Mouse (Mus musculus): Measurements from ENCODE around the gene Kctd15. TPM values are rescaled to one million over a fixed set of nuclear protein-coding genes. Genes with fewer than 3 reads are reported as not detected.

The Kctd15 gene
- polyA plus RNA-seq, 1 experiment from 2014 or later, result 4.9 TPM

- peak; percentile 80 for DNase-seq (ENCODE audit: low spot score)
These were observed 1.3 kb downstream of the Kctd15 start for GRCm38 (mm10) chr7:34655086-34655839.

GRCm38 (mm10) chr7:34654441-34655085, 2.0 kb downstream of the Kctd15 start:
- Histone ChIP-seq H3K36me3 (ENCODE audit: control insufficient read depth, insufficient read depth, low read length) (peaks cover 5% of the 10 kb centered on the region; the same call in 1 of the 2 replicates), H3K4me1 (replicated peaks; ENCODE audit: control insufficient read depth, insufficient read depth, low read length) (no peaks in the 10 kb centered on the region; the same call in 1 of the 2 replicates), H3K27me3 (replicated peaks; ENCODE audit: control insufficient read depth, insufficient read depth, low read length) (peaks cover 51% of the 10 kb centered on the region), H3K27ac (ENCODE audit: low read depth, low read length) (peak overlapping the region; percentile 80), H3K4me2 (peak overlapping the region; percentile 75), H3K9me3 (ENCODE audit: control insufficient read depth, low read length) (no peaks in the 10 kb centered on the region), H3K4me3 (ENCODE audit: low read depth, low read length) (peak overlapping the region; percentile 60), H3K9ac (ENCODE audit: low read depth, low read length) (peak overlapping the region; percentile 60)
- DNase-seq (ENCODE audit: low spot score) (peak; percentile 66), ATAC-seq (replicated peaks; ENCODE audit: low FRiP score) (peak; percentile 23; the same call in 1 of the 2 replicates)
- WGBS, result under 1% methylated on average over 61 of the region's 81 CpGs

More at GRCm38 (mm10) chr7:34655086-34655839, 1.3 kb downstream of the Kctd15 start:
- no peaks in the 10 kb centered on the region for H3K9me3 ChIP-seq (ENCODE audit: control insufficient read depth, low read length)
- peak overlapping the region; percentile 75 for H3K4me2 ChIP-seq
- H3K4me3 ChIP-seq (ENCODE audit: low read depth, low read length), result peak overlapping the region; percentile 60
- H3K27ac ChIP-seq (ENCODE audit: low read depth, low read length), result peak overlapping the region; percentile 80
- H3K36me3 ChIP-seq (ENCODE audit: control insufficient read depth, insufficient read depth, low read length), result 0 out of 2 replicates have a peak, but pooled peaks cover 2% of the 10 kb centered on the region
- H3K9ac ChIP-seq (ENCODE audit: low read depth, low read length), result peak overlapping the region; percentile 60
- peaks cover 51% of the 10 kb centered on the region for H3K27me3 ChIP-seq (replicated peaks; ENCODE audit: control insufficient read depth, insufficient read depth, low read length)
- no peaks in the 10 kb centered on the region; the same call in 1 of the 2 replicates for H3K4me1 ChIP-seq (replicated peaks; ENCODE audit: control insufficient read depth, insufficient read depth, low read length)
- 2% methylated on average over 62 of the region's 74 CpGs for WGBS
- peak; percentile 57 for ATAC-seq (replicated peaks; ENCODE audit: low FRiP score)

- Histone ChIP-seq H3K27me3 (replicated peaks; ENCODE audit: control insufficient read depth, insufficient read depth, low read length) (peaks cover 51% of the 10 kb centered on the region), H3K4me1 (replicated peaks; ENCODE audit: control insufficient read depth, insufficient read depth, low read length) (no peaks in the 10 kb centered on the region; the same call in 1 of the 2 replicates), H3K27ac (ENCODE audit: low read depth, low read length) (peak overlapping the region; percentile 80), H3K9me3 (ENCODE audit: control insufficient read depth, low read length) (no peaks in the 10 kb centered on the region), H3K4me3 (ENCODE audit: low read depth, low read length) (peak overlapping the region; percentile 60), H3K36me3 (ENCODE audit: control insufficient read depth, insufficient read depth, low read length) (peaks cover 9% of the 10 kb centered on the region), H3K9ac (ENCODE audit: low read depth, low read length) (peak overlapping the region; percentile 60), H3K4me2 (peak overlapping the region; percentile 75)
- DNase-seq (ENCODE audit: low spot score) (peak; percentile 51), ATAC-seq (replicated peaks; ENCODE audit: low FRiP score) (peak; percentile 56)
- under 1% methylated on average over 54 of the region's 64 CpGs for WGBS
These were observed 2.6 kb downstream of the Kctd15 start for GRCm38 (mm10) chr7:34653731-34654440.

- Histone ChIP-seq H3K27ac (ENCODE audit: low read depth, low read length) (0 out of 2 replicates have a peak overlapping the region, but pooled peaks have one; percentile 13), H3K27me3 (replicated peaks; ENCODE audit: control insufficient read depth, insufficient read depth, low read length) (peaks cover 51% of the 10 kb centered on the region)
- DNase-seq (ENCODE audit: low spot score), result no peak
These were observed 3.6 kb downstream of the Kctd15 start for GRCm38 (mm10) chr7:34652751-34653502.

GRCm38 (mm10) chr7:34651381-34651780, 5.2 kb downstream of the Kctd15 start:
- peaks cover 50% of the 10 kb centered on the region for H3K27me3 ChIP-seq (replicated peaks; ENCODE audit: control insufficient read depth, insufficient read depth, low read length)
- H3K27ac ChIP-seq (ENCODE audit: low read depth, low read length), result no peak overlapping the region

More at GRCm38 (mm10) chr7:34652751-34653502, 3.6 kb downstream of the Kctd15 start:
- Histone ChIP-seq H3K4me2 (peak overlapping the region; percentile 75), H3K9ac (ENCODE audit: low read depth, low read length) (peak overlapping the region; percentile 34; the same call in 1 of the 2 replicates), H3K4me1 (replicated peaks; ENCODE audit: control insufficient read depth, insufficient read depth, low read length) (no peaks in the 10 kb centered on the region; the same call in 1 of the 2 replicates), H3K36me3 (ENCODE audit: control insufficient read depth, insufficient read depth, low read length) (peaks cover 10% of the 10 kb centered on the region), H3K9me3 (ENCODE audit: control insufficient read depth, low read length) (no peaks in the 10 kb centered on the region), H3K4me3 (ENCODE audit: low read depth, low read length) (peak overlapping the region; percentile 60)
- ATAC-seq (replicated peaks; ENCODE audit: low FRiP score), result no peak
- 2% methylated on average over 48 of the region's 48 CpGs for WGBS

GRCm38 (mm10) chr7:34647052-34647451, 9.5 kb downstream of the Kctd15 start:
- Histone ChIP-seq H3K4me3 (ENCODE audit: low read depth, low read length) (no peak overlapping the region), H3K4me2 (no peak overlapping the region), H3K36me3 (ENCODE audit: control insufficient read depth, insufficient read depth, low read length) (peaks cover 10% of the 10 kb centered on the region), H3K9ac (ENCODE audit: low read depth, low read length) (no peak overlapping the region), H3K9me3 (ENCODE audit: control insufficient read depth, low read length) (no peaks in the 10 kb centered on the region), H3K27me3 (replicated peaks; ENCODE audit: control insufficient read depth, insufficient read depth, low read length) (peaks cover 8% of the 10 kb centered on the region), H3K4me1 (replicated peaks; ENCODE audit: control insufficient read depth, insufficient read depth, low read length) (no peaks in the 10 kb centered on the region), H3K27ac (ENCODE audit: low read depth, low read length) (no peak overlapping the region)
- 88% methylated on average over 9 of the region's 9 CpGs for WGBS
- no peak for DNase-seq (ENCODE audit: low spot score)
- ATAC-seq (replicated peaks; ENCODE audit: low FRiP score), result no peak

More at GRCm38 (mm10) chr7:34651381-34651780, 5.2 kb downstream of the Kctd15 start:
- no peaks in the 10 kb centered on the region; the same call in 1 of the 2 replicates for H3K4me1 ChIP-seq (replicated peaks; ENCODE audit: control insufficient read depth, insufficient read depth, low read length)
- 64% methylated on average over 2 of the region's 2 CpGs for WGBS
- H3K9me3 ChIP-seq (ENCODE audit: control insufficient read depth, low read length), result no peaks in the 10 kb centered on the region
- H3K36me3 ChIP-seq (ENCODE audit: control insufficient read depth, insufficient read depth, low read length), result peaks cover 10% of the 10 kb centered on the region
- no peak overlapping the region for H3K4me3 ChIP-seq (ENCODE audit: low read depth, low read length)
- ATAC-seq (replicated peaks; ENCODE audit: low FRiP score) (no peak), DNase-seq (ENCODE audit: low spot score) (no peak)
- no peak overlapping the region for H3K4me2 ChIP-seq
- H3K9ac ChIP-seq (ENCODE audit: low read depth, low read length), result no peak overlapping the region

GRCm38 (mm10) chr7:34646144-34646795, 10.3 kb downstream of the Kctd15 start:
- no peak for DNase-seq (ENCODE audit: low spot score)
- 77% methylated on average over 12 of the region's 12 CpGs for WGBS
- H3K27ac ChIP-seq (ENCODE audit: low read depth, low read length), result no peak overlapping the region
- no peaks in the 10 kb centered on the region for H3K4me1 ChIP-seq (replicated peaks; ENCODE audit: control insufficient read depth, insufficient read depth, low read length)
- no peaks in the 10 kb centered on the region for H3K9me3 ChIP-seq (ENCODE audit: control insufficient read depth, low read length)
- H3K4me3 ChIP-seq (ENCODE audit: low read depth, low read length), result no peak overlapping the region
- ATAC-seq (replicated peaks; ENCODE audit: low FRiP score), result no peak
- no peak overlapping the region for H3K9ac ChIP-seq (ENCODE audit: low read depth, low read length)
- H3K36me3 ChIP-seq (ENCODE audit: control insufficient read depth, insufficient read depth, low read length), result peaks cover 10% of the 10 kb centered on the region
- no peak overlapping the region for H3K4me2 ChIP-seq
- no peaks in the 10 kb centered on the region; the same call in 1 of the 2 replicates for H3K27me3 ChIP-seq (replicated peaks; ENCODE audit: control insufficient read depth, insufficient read depth, low read length)

Data from liver, embryonic 11.5 days (tissue).